Mouse (Mus musculus): ENCODE results near the gene Kifc1.

GRCm38 (mm10) chr17:33914969-33915391 is 24.5 kb upstream of the Kifc1 start:
- TF ChIP-seq USF1 (IDR thresholded peaks at IDR 0.05; ENCODE audit: low read depth) (no peak), MYOD1 (IDR thresholded peaks at IDR 0.05; ENCODE audit: control insufficient read depth in 1 of 3, insufficient read length in 2 of 3, low read depth in 2 of 3) (no peak), POLR2A (IDR thresholded peaks at IDR 0.05; ENCODE audit: insufficient read length, low read depth) (no peak), E2F4 (IDR thresholded peaks at IDR 0.05; ENCODE audit: insufficient read depth) (no peak), TCF3 (IDR thresholded peaks at IDR 0.05; ENCODE audit: insufficient read length, low read depth) (no peak), MYOG (IDR thresholded peaks at IDR 0.05; ENCODE audit: control insufficient read depth in 1 of 3, insufficient read depth in 1 of 3, insufficient read length in 2 of 3, low read depth in 2 of 3) (no peak), TCF12 (IDR thresholded peaks at IDR 0.05; ENCODE audit: insufficient read depth, poor library complexity, severe bottlenecking) (no peak), MAX (IDR thresholded peaks at IDR 0.05; ENCODE audit: low read depth) (no peak), SRF (IDR thresholded peaks at IDR 0.05; ENCODE audit: control insufficient read depth, insufficient read length, low read depth) (no peak), REST (IDR thresholded peaks at IDR 0.05; ENCODE audit: insufficient read depth, insufficient read length) (no peak)

Data from myocyte (in vitro differentiated cells).